Mouse (Mus musculus): ENCODE measurements at regions not wholly inside any gene's neighbourhood (a gene's known extent, or its start where the extent isn't known, plus 50 kb on each side); places are given as distances from the start of the nearest gene placed in this dataset.

DNA sequence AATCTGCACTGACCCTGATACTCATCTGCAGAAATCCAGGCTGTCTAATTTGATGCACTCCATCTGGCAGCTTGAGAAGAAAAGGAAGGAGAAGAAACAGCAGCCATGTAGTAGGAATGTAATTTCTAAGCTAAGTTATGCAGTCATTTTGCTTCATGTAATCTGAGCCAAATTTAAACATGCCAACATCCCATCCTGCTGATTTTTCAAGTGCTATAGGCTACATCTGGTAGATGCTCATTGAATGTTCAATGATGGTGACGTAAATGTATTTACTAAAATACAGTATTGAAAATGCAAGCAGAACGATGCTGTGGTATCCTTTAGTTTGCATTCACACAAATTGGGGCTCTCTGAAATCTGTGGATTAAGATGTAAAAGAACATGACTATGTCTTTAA lies 52.1 kb upstream of the Dhx15 start:
- no peak for TF ChIP-seq CTCF (IDR thresholded peaks at IDR 0.05; ENCODE audit: low read depth)
- no peak for TF ChIP-seq EP300 (IDR thresholded peaks at IDR 0.05; ENCODE audit: low read depth)
